Mouse (Mus musculus) T-helper 2 cell (primary cell): ENCODE data around the gene Rcc1l.

ENCODE experiments used
- in situ Hi-C: fragments of 300-600 bp; cut with MboI, MseI; formaldehyde crosslinking; loops from one replicate; pipeline ENCODE4 v1.15.1; 2025; ENCODE audit warnings: high pct_unique_total_duplicates

Rcc1l gene

GRCm38 (mm10) chr5:134118798-134119407 lies 57.7 kb downstream of the Rcc1l start:
- in situ Hi-C loops, result no loop called here

- in situ Hi-C loops, result no loop called here
These were observed 60.8 kb downstream of the Rcc1l start for GRCm38 (mm10) chr5:134115639-134116259.

- in situ Hi-C loops, result no loop called here
These were observed 61.6 kb downstream of the Rcc1l start for GRCm38 (mm10) chr5:134114981-134115380.

- in situ Hi-C loops, result no loop called here
These were observed 70.7 kb downstream of the Rcc1l start for GRCm38 (mm10) chr5:134105829-134106228.

GRCm38 (mm10) chr5:134102720-134103119 lies 73.9 kb downstream of the Rcc1l start:
- in situ Hi-C loops, result no loop called here

- in situ Hi-C loops, result no loop called here
These were observed 74.7 kb downstream of the Rcc1l start for GRCm38 (mm10) chr5:134101883-134102282.

GRCm38 (mm10) chr5:134101322-134101721 lies 75.3 kb downstream of the Rcc1l start:
- in situ Hi-C loops, result no loop called here

GRCm38 (mm10) chr5:134100232-134100771 lies 76.3 kb downstream of the Rcc1l start:
- in situ Hi-C loops, result no loop called here

- in situ Hi-C loops, result no loop called here
These were observed 76.9 kb downstream of the Rcc1l start, which contains the start of gene Castor2 for GRCm38 (mm10) chr5:134099496-134100211. TSS of gene Castor2 (plus strand) at chr5:134099711.

- in situ Hi-C loops, result no loop called here
These were observed 77.6 kb downstream of the Rcc1l start for GRCm38 (mm10) chr5:134098976-134099375.

- in situ Hi-C loops, result no loop called here
These were observed 78.2 kb downstream of the Rcc1l start for GRCm38 (mm10) chr5:134098341-134098902.
